Mouse (Mus musculus) intestine, embryonic 15.5 days (tissue): Measurements from ENCODE around the gene B3glct. TPM values are rescaled to one million over a fixed set of nuclear protein-coding genes. Genes with fewer than 3 reads are reported as not detected.

Experiments used
- ATAC-seq: fragments of 200-750 bp; cut with Nextera tagmentation; 2 replicates; pipeline ENCODE4 v1.8.0; 2017; ENCODE audit warnings: moderate TSS enrichment, moderate library complexity
- H3K27ac ChIP-seq: fragments of 300-500 bp; sonication (generic); 2 replicates; pipeline ENCODE4 v1.5.1; 2015; ENCODE audit warnings: mild to moderate bottlenecking, inconsistent platforms
- H3K27me3 ChIP-seq: fragments of 300-500 bp; sonication (generic); replicated peaks from 2 replicates; pipeline ENCODE4 v1.6.1; 2015; ENCODE audit warnings: inconsistent platforms
- H3K36me3 ChIP-seq: fragments of 300-500 bp; sonication (generic); 2 replicates; pipeline ENCODE4 v1.6.1; 2015; ENCODE audit warnings: inconsistent platforms
- H3K4me1 ChIP-seq: fragments of 300-500 bp; sonication (generic); replicated peaks from 2 replicates; pipeline ENCODE4 v1.6.1; 2015; ENCODE audit warnings: inconsistent platforms
- H3K4me2 ChIP-seq: fragments of 300-500 bp; sonication (generic); replicated peaks from 2 replicates; pipeline ENCODE4 v1.6.1; 2015; ENCODE audit warnings: mild to moderate bottlenecking, inconsistent platforms
- H3K4me3 ChIP-seq: fragments of 300-500 bp; sonication (generic); replicated peaks from 2 replicates; pipeline ENCODE4 v1.5.1; 2015; ENCODE audit warnings: inconsistent platforms
- H3K9ac ChIP-seq: fragments of 300-500 bp; sonication (generic); 2 replicates; pipeline ENCODE4 v1.6.1; 2015; ENCODE audit warnings: inconsistent platforms
- H3K9me3 ChIP-seq: fragments of 300-500 bp; sonication (generic); 2 replicates; pipeline ENCODE4 v1.6.1; 2016; ENCODE audit warnings: inconsistent platforms
- WGBS: fragments of 180-500 bp; shearing (Covaris S2); methylation state at CpG from one replicate; pipeline ENCODE4 v1.1.7; 2015; 5-methylcytosine and 5-hydroxymethylcytosine counted together
- polyA plus RNA-seq: library from polyadenylated mRNA; unstranded; fragments of >200 nt; fragmentation: Nextera tagmentation; extraction: Ambion mirVana; gene quantifications from 2 replicates; pipeline ENCODE4 v1.2.1, GENCODE M21; 2015

B3glct gene
- polyA plus RNA-seq, 1 experiment from 2014 or later: 12.3 TPM

DNA sequence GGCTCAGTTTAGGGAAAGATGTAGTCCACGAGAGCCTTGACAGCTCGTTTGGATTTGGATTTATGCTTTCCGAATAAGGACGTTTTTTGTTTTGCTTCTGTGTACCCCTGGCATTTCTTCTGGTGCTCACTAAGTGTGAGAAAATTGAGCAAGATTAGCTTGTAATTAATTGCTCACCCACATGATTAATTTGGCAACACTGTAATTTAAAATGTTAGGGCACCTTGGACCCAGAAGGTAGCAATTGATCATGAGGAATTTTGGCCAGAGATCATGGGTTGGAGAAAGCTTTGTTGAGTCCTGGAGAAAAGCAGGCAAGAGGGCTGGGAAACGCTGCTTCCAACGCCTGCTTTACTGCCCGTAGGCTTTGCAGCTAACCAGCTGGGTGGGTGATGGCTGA lies 1.9 kb downstream of the B3glct start:
- ATAC-seq: no peak
- H3K27ac ChIP-seq: no peak overlapping the region
- H3K27me3 ChIP-seq: no peaks in the 10 kb centered on the region
- H3K4me3 ChIP-seq: no peak overlapping the region
- no peaks in the 10 kb centered on the region for H3K36me3 ChIP-seq
- no peak overlapping the region for H3K4me2 ChIP-seq
- H3K9ac ChIP-seq: no peak overlapping the region
- H3K4me1 ChIP-seq: peaks cover 9% of the 10 kb centered on the region
- WGBS: 55% methylated on average over 7 of the region's 7 CpGs
- no peaks in the 10 kb centered on the region for H3K9me3 ChIP-seq

DNA sequence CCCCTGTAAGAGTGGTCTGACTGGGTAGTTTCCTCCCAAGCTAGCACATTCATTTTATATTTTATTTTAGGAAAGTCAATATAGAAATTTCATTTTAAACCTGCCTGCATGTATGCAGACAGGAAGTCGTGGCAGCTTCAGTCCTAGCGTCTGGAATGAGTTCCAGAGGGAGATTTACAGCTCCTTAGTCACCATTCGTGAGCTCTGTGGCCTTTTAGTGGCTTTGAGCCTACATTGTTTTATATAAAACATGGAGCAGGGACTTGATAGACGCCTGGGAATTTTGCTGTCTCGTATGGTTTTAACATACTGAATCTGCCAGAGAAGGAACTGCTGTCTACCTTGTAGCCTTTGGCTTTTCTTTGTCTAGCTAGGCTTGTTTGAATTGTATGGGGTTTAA lies 2.9 kb downstream of the B3glct start:
- Histone ChIP-seq H3K9ac (no peak overlapping the region), H3K4me3 (no peak overlapping the region), H3K27ac (no peak overlapping the region), H3K9me3 (no peaks in the 10 kb centered on the region), H3K4me2 (no peak overlapping the region), H3K27me3 (no peaks in the 10 kb centered on the region), H3K4me1 (peaks cover 9% of the 10 kb centered on the region), H3K36me3 (no peaks in the 10 kb centered on the region)
- 59% methylated on average over 5 of the region's 5 CpGs for WGBS
- ATAC-seq: no peak

DNA sequence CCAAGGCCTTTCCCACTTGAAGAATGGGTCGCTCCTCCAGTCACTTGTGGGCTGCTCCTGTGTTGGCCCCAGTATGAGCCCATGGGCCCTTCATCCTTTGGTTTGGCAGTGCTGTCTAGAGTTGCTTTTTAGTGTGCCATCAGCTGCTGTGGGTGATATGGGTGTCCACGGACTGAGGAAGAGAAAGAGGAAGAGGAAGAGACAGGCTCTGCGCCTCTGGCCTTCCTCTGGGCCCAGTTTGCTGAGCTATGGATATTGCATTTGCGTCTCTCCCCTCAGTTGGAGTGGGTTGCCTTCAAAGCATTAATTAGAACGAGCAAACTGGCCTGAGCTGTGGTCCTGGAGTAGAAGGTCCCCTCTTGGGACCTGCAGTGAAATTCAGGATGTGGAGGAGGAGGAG lies 11.8 kb downstream of the B3glct start:
- no peak for ATAC-seq
- H3K4me2 ChIP-seq: no peak overlapping the region
- H3K4me1 ChIP-seq: no peaks in the 10 kb centered on the region
- no peaks in the 10 kb centered on the region for H3K9me3 ChIP-seq
- no peaks in the 10 kb centered on the region for H3K36me3 ChIP-seq
- no peak overlapping the region for H3K4me3 ChIP-seq
- no peak overlapping the region for H3K9ac ChIP-seq
- H3K27me3 ChIP-seq: no peaks in the 10 kb centered on the region
- H3K27ac ChIP-seq: no peak overlapping the region
- WGBS: 76% methylated on average over 5 of the region's 5 CpGs

DNA sequence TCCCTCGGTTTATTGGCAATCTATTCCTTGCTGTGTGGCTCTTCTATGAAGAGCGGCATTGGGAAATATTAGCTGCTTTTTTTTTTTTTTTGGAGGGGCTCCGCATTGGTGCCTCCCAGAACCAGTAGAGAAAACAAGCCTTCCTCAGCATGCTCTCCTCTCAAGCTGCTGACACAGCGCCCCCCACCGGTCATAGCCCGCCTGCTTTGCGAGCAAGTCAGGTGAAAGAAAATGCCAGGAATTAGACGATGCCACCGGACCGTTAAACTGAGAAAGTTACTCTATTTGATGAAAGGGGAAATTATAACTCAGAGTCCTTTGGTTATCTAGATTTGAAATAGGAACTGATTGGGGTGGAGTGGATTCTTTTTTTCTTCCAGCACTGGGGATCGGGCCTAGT lies 14.5 kb downstream of the B3glct start:
- peaks cover 3% of the 10 kb centered on the region; the same call in 1 of the 2 replicates for H3K36me3 ChIP-seq
- WGBS: 80% methylated on average over 11 of the region's 11 CpGs
- H3K4me3 ChIP-seq: no peak overlapping the region
- no peak overlapping the region for H3K4me2 ChIP-seq
- H3K27me3 ChIP-seq: no peaks in the 10 kb centered on the region
- no peak overlapping the region for H3K9ac ChIP-seq
- ATAC-seq: no peak
- no peak overlapping the region for H3K27ac ChIP-seq
- no peaks in the 10 kb centered on the region for H3K4me1 ChIP-seq
- no peaks in the 10 kb centered on the region for H3K9me3 ChIP-seq

DNA sequence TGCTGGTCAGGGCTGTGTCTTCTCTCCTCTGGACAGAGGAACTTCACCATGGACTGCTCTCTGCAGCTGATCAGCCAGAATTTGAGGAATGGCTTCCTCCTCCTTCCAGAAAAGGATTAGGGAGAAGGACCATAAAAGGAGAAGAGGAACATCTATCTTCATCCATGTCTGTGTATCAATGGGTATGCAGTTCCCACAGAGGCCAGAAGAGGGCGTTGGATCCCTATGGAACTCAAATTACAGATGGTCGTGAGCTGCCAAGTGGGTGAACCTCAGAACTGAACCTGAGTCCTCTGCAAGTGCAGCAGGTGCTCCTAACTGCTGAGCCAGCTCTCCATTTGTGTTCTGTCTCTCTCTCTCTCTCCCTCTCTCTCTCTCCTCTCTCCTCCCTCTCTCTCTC lies 15.2 kb downstream of the B3glct start:
- WGBS: 75% methylated on average over 2 of the region's 2 CpGs
- H3K9me3 ChIP-seq: no peaks in the 10 kb centered on the region
- no peak overlapping the region for H3K4me2 ChIP-seq
- no peak overlapping the region for H3K9ac ChIP-seq
- H3K27me3 ChIP-seq: no peaks in the 10 kb centered on the region
- ATAC-seq: no peak
- peaks cover 3% of the 10 kb centered on the region; the same call in 1 of the 2 replicates for H3K36me3 ChIP-seq
- no peaks in the 10 kb centered on the region for H3K4me1 ChIP-seq
- H3K4me3 ChIP-seq: no peak overlapping the region
- H3K27ac ChIP-seq: no peak overlapping the region

DNA sequence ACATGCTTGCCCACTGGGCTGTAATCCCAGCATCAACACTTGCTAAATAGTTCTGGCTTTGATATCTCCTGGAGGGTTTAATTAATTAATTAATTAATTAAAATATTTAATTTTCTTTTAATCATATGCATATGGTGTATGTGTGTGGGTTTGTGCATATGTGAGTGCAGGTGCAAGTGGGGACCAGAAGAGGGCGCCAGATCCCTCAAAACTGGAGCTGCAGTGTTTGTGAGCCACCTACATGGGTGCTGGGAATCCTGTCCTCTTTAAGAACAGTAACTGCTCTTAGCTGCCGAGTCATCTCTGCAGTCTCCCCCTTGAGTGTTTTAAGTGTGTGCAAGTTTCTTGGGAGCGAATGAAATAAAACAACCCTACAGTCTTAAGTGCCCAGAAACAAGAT lies 15.9 kb downstream of the B3glct start:
- H3K27me3 ChIP-seq: no peaks in the 10 kb centered on the region
- WGBS: 84% methylated on average over 3 of the region's 3 CpGs
- no peaks in the 10 kb centered on the region for H3K9me3 ChIP-seq
- H3K4me2 ChIP-seq: no peak overlapping the region
- no peak overlapping the region for H3K4me3 ChIP-seq
- no peak overlapping the region for H3K9ac ChIP-seq
- H3K36me3 ChIP-seq: peaks cover 3% of the 10 kb centered on the region; the same call in 1 of the 2 replicates
- no peaks in the 10 kb centered on the region for H3K4me1 ChIP-seq
- no peak for ATAC-seq
- no peak overlapping the region for H3K27ac ChIP-seq

DNA sequence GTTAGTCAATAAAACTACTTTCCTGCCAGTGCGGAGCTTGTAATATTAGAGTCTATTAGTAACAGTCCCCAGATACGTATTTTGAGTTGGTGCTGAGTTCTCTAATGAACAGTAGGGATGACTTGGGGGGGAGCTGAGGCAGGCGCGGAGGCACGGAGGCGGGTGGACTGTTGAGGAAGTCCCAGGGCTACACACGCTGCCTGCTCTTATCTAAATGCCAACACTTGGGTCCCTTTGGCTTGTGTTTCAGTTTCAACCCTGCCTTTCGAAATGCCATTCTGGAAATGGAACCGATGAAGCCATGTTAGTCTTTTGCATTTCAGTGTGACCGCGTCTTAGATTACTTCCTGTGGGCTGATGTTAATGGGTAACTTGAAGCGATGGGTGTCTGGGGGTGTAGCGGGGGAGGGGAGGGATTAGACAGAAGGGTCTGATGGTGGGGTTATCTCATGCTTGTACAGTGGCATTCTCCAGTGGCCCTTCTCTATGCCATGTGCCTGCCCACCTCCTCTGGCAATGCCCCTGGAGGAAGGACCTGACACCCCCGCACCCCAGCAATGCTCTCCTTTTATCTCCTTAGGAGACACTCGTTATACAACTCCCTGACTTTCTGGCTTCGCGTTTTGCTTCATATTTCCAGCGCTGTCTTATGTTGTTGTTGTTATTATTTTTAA lies 17.2 kb downstream of the B3glct start:
- 85% methylated on average over 18 of the region's 18 CpGs for WGBS
- Histone ChIP-seq H3K4me2 (no peak overlapping the region), H3K4me3 (no peak overlapping the region), H3K27ac (no peak overlapping the region), H3K36me3 (peaks cover 3% of the 10 kb centered on the region; the same call in 1 of the 2 replicates), H3K9ac (no peak overlapping the region), H3K4me1 (no peaks in the 10 kb centered on the region), H3K9me3 (no peaks in the 10 kb centered on the region), H3K27me3 (no peaks in the 10 kb centered on the region)
- no peak for ATAC-seq

DNA sequence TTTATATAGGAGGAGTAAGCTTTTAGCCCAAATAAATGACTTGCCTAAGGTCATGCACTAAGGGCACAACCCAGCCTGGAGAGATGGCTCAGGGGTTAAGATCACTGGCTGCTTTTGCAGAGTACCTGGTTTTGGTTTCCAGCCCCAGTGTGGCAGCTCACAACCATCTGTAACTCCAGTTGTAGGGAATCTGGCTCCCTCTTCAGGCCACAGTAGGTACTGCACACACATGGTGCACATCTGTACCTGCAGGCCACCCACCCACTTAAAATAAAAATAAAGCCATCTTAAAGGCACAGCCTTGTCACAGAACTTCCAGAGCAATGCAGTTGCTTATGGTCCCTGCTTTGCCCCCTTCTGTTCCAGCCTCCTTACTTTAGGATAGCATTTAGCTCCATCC lies 24.7 kb downstream of the B3glct start:
- Histone ChIP-seq H3K4me3 (no peak overlapping the region), H3K9me3 (no peaks in the 10 kb centered on the region), H3K27me3 (no peaks in the 10 kb centered on the region), H3K36me3 (0 out of 2 replicates have a peak, but pooled peaks cover 6% of the 10 kb centered on the region), H3K4me2 (no peak overlapping the region), H3K4me1 (no peaks in the 10 kb centered on the region), H3K9ac (no peak overlapping the region), H3K27ac (no peak overlapping the region)
- ATAC-seq: no peak

DNA sequence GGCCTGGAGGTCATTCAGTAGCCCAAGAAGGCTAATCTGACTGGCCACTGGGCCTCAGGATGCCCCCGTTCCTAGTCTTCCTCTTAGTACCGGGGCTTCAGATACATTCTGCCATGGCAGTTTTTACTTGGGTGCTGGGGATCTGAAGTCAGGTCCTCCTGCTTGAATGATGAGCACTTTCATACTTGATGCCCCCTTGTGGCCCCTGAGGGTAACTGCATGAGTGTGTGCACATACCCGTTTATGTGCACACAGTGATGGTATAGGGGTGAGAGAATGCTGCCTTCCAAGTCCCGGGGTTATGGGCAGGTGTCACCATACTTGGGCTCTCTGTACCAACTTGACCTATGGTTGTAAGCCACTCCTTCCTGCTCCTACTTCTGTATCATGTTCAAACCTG lies 33.5 kb downstream of the B3glct start:
- no peak overlapping the region for H3K4me2 ChIP-seq
- no peaks in the 10 kb centered on the region for H3K4me1 ChIP-seq
- ATAC-seq: no peak
- H3K9ac ChIP-seq: no peak overlapping the region
- no peaks in the 10 kb centered on the region for H3K36me3 ChIP-seq
- no peak overlapping the region for H3K4me3 ChIP-seq
- WGBS: 93% methylated on average over 4 of the region's 4 CpGs
- H3K9me3 ChIP-seq: 0 out of 2 replicates have a peak, but pooled peaks cover 3% of the 10 kb centered on the region
- no peaks in the 10 kb centered on the region for H3K27me3 ChIP-seq
- H3K27ac ChIP-seq: no peak overlapping the region

DNA sequence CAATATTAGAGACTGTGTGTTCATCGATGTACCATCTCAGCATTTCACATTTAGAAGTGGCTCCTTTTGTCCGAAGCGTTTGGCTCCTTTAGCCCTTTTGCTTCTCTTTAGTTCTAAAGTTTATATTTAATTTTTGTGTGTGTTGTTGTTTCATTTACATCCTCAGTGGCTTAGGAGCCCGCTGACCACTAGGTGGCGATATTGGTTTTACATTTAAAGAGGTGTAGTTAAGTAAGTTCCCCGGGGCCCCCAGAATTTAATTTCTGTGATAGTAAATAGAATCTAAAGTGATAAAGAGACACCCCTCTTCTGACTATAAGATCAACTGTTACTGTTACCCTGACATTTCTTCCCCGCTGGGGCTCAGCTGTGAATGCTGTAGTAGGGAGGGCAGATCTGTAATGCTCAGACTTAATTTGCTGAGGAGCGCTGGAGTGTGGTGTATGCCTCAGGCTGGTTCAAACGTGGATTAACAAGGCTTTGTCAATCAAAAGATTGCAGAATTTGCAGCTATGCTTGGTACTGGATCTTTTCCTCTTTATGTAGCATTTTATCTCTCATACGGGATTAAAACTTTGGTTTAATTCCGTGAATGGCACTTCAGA lies 35.2 kb downstream of the B3glct start:
- Histone ChIP-seq H3K9me3 (0 out of 2 replicates have a peak, but pooled peaks cover 3% of the 10 kb centered on the region), H3K9ac (no peak overlapping the region), H3K4me3 (no peak overlapping the region), H3K27ac (no peak overlapping the region), H3K4me2 (no peak overlapping the region), H3K4me1 (no peaks in the 10 kb centered on the region), H3K36me3 (no peaks in the 10 kb centered on the region), H3K27me3 (no peaks in the 10 kb centered on the region)
- WGBS: 49% methylated on average over 11 of the region's 11 CpGs
- no peak for ATAC-seq

DNA sequence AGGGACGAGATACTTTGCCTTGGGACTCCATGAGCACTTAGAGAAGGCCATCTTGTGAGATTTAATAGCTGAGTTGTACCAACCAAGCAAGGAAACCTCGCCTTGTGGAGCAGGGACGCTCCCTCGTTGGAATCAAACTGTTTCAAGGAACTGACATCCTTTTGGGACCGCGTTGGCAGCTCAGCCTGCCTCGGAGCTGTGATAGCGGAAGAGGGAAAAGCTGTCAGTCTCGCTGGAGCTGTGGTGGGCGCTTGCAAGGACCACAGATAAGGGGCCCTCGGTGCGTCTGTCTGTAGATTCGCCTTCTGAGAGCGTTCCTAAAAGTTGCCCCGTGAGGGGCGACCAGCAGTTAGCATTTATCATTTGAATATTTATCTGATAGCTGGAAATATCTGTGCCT lies 35.8 kb downstream of the B3glct start:
- Histone ChIP-seq H3K9me3 (no peaks in the 10 kb centered on the region), H3K4me1 (no peaks in the 10 kb centered on the region), H3K4me3 (no peak overlapping the region), H3K27me3 (no peaks in the 10 kb centered on the region), H3K36me3 (no peaks in the 10 kb centered on the region), H3K4me2 (no peak overlapping the region), H3K9ac (no peak overlapping the region), H3K27ac (no peak overlapping the region)
- ATAC-seq: no peak
- 79% methylated on average over 16 of the region's 16 CpGs for WGBS

DNA sequence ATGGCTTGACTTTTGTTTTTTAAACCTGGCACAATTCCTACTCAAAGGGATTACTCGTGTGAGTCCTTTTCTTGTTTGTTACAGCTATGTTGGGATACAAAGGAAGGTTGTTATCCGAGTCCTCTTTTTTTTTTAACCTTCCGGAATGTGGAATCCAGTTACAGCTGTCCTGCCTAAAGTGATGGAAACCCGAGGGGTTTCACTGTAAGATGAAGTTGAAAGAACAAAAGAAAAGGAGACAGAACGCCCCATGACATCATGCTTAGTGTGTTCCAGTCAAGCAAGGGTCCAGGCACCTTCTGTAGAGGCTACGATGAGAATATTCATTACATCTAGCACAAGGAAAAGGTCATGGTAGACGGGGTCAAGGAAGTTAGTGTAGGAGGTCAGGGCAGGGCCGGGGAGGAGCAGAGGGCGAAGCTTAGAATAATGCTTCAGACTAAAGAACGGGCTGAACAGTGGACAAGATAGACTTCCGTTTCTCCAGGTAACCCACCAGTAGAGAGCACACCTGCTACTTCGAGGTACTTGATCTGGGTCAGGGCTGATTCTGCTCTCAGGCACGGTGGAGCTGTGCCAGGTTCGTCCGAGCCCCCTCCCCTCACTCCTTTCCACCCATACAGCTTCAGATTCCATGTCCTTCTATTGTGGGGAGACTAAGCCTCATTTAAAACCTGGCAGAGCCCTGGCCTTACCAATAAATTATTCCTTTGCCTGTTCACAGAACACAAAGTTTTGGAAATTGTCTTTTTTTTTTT lies 37.7 kb downstream of the B3glct start:
- Histone ChIP-seq H3K4me3 (no peak overlapping the region), H3K9me3 (no peaks in the 10 kb centered on the region), H3K27me3 (no peaks in the 10 kb centered on the region), H3K9ac (no peak overlapping the region), H3K27ac (no peak overlapping the region), H3K36me3 (no peaks in the 10 kb centered on the region), H3K4me2 (no peak overlapping the region), H3K4me1 (no peaks in the 10 kb centered on the region)
- no peak for ATAC-seq
- WGBS: 59% methylated on average over 15 of the region's 15 CpGs
